Mouse (Mus musculus) heart, embryonic 16.5 days (tissue): ENCODE measurements around the gene Armc7. TPM values are rescaled to one million over a fixed set of nuclear protein-coding genes. Genes with fewer than 3 reads are reported as not detected.
A peak's percentile ranks its signal among the peaks of the same experiment; 100 is the strongest.
"Not testable (repeated sequence)": the region's sequence is repeated elsewhere in the genome, so short reads cannot be mapped to it uniquely, and the experiment has no call there.

ENCODE experiments used
- ATAC-seq: fragments of 200-750 bp; cut with Nextera tagmentation; replicated peaks from 2 replicates; pipeline ENCODE4 v1.8.0; 2017; ENCODE audit warnings: moderate number of reproducible peaks; ENCODE audit not compliant: insufficient read depth, low FRiP score; ENCODE audit errors: extremely low read depth
- H3K27ac ChIP-seq: fragments of 300-500 bp; sonication (generic); 2 replicates; pipeline ENCODE4 v1.5.1; 2014; ENCODE audit warnings: mild to moderate bottlenecking, low read length, control low read depth, moderate library complexity
- H3K27me3 ChIP-seq: fragments of 300-500 bp; sonication (generic); 2 replicates; pipeline ENCODE4 v1.6.1; 2014; ENCODE audit warnings: low read length, mixed read lengths; ENCODE audit not compliant: control insufficient read depth, insufficient read depth
- H3K36me3 ChIP-seq: fragments of 300-500 bp; sonication (generic); 2 replicates; pipeline ENCODE4 v1.6.1; 2014; ENCODE audit not compliant: control insufficient read depth, insufficient read depth
- H3K4me1 ChIP-seq: fragments of 300-500 bp; sonication (generic); 2 replicates; pipeline ENCODE4 v1.6.1; 2014; ENCODE audit warnings: low read length, mixed read lengths; ENCODE audit not compliant: control insufficient read depth, insufficient read depth
- H3K4me2 ChIP-seq: fragments of 300-500 bp; sonication (generic); 2 replicates; pipeline ENCODE4 v1.6.1; 2014; ENCODE audit warnings: low read depth, mild to moderate bottlenecking, control low read depth, low read length
- H3K4me3 ChIP-seq: fragments of 300-500 bp; sonication (generic); 2 replicates; pipeline ENCODE4 v1.5.1; 2014; ENCODE audit warnings: mild to moderate bottlenecking, control low read depth, low read length
- H3K9ac ChIP-seq: fragments of 300-500 bp; sonication (generic); 2 replicates; pipeline ENCODE4 v1.6.1; 2014; ENCODE audit warnings: low read length, control low read depth
- H3K9me3 ChIP-seq: fragments of 300-500 bp; sonication (generic); replicated peaks from 2 replicates; pipeline ENCODE4 v1.6.1; 2016; ENCODE audit warnings: low read length; ENCODE audit not compliant: control insufficient read depth
- WGBS: fragments of 180-500 bp; shearing (Covaris S2); extraction: QIAGEN DNeasy Blood & Tissue Kit; methylation state at CpG from one replicate; pipeline ENCODE4 v1.1.7; 2014; 5-methylcytosine and 5-hydroxymethylcytosine counted together
- polyA plus RNA-seq: library from polyadenylated mRNA; unstranded; fragments of >200 nt; fragmentation: Nextera tagmentation; extraction: Ambion mirVana; gene quantifications from 2 replicates; pipeline ENCODE4 v1.2.1, GENCODE M21; 2015

Armc7 gene
- polyA plus RNA-seq, 1 experiment from 2014 or later = 6.2 TPM

- ATAC-seq = peak; percentile 81
- H3K4me2 ChIP-seq = no peak overlapping the region
- peaks cover 17% of the 10 kb centered on the region for H3K4me1 ChIP-seq
- H3K27ac ChIP-seq = peak overlapping the region; percentile 91
- H3K9ac ChIP-seq = peak overlapping the region; percentile 52; the same call in 1 of the 2 replicates
- WGBS = 68% methylated on average over 2 of the region's 2 CpGs
- H3K36me3 ChIP-seq = peaks cover 12% of the 10 kb centered on the region; the same call in 1 of the 2 replicates
- H3K4me3 ChIP-seq = no peak overlapping the region
- no peaks in the 10 kb centered on the region for H3K9me3 ChIP-seq
- H3K27me3 ChIP-seq = no peaks in the 10 kb centered on the region
Measured at GRCm38 (mm10) chr11:115520218-115520617, 44.8 kb downstream of the Armc7 start.

DNA sequence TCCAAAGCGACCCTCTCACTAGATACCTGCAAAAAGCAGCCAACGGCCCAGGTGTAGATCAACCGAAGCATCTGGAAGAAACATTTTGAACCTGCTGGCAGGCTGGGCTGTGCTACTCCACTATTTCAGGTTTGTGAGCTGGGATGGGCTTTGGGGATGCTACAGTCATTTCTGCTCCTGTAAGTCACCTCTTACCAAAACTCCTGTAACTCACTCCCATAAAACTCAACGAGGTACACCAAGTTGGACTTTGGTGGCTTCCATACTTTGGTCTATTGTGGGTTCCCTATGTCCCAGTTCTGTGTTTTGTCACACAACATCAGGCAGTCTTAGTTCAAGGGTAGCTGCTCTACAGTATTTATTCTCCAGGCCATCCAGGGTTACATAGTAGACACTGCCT lies 45.6 kb downstream of the Armc7 start:
- no peak overlapping the region for H3K4me2 ChIP-seq
- no peak overlapping the region for H3K4me3 ChIP-seq
- 81% methylated on average over 4 of the region's 4 CpGs for WGBS
- no peak overlapping the region for H3K9ac ChIP-seq
- H3K27ac ChIP-seq = peak overlapping the region; percentile 91
- peaks cover 21% of the 10 kb centered on the region for H3K36me3 ChIP-seq
- no peak for ATAC-seq
- no peaks in the 10 kb centered on the region for H3K27me3 ChIP-seq
- H3K4me1 ChIP-seq = peaks cover 17% of the 10 kb centered on the region
- no peaks in the 10 kb centered on the region for H3K9me3 ChIP-seq

DNA sequence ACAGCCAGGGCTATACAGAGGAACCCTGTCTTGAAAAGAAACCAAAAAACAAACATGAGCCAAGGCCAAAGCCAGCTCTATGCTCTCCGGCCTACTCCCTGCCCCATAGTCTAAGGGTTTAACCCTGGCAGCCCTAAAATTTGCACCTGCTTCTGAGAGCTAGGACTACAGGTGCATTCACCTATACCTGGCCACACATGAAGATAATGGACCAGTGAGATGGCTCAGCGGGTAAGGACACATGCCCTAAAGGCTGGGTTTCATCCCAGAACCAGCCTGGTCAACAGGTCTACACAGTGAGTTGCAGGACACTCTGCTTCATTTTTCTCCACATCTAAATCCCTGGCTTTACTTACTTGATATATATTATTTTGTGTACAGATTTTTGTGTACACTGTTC lies 46.8 kb downstream of the Armc7 start:
- H3K4me1 ChIP-seq = peaks cover 14% of the 10 kb centered on the region
- H3K9me3 ChIP-seq = no peaks in the 10 kb centered on the region
- no peak overlapping the region for H3K4me2 ChIP-seq
- H3K4me3 ChIP-seq = no peak overlapping the region
- H3K27ac ChIP-seq = no peak overlapping the region
- ATAC-seq = no peak
- no peaks in the 10 kb centered on the region for H3K27me3 ChIP-seq
- H3K36me3 ChIP-seq = peaks cover 30% of the 10 kb centered on the region
- no peak overlapping the region for H3K9ac ChIP-seq
- WGBS = 89% methylated on average over 2 of the region's 2 CpGs

DNA sequence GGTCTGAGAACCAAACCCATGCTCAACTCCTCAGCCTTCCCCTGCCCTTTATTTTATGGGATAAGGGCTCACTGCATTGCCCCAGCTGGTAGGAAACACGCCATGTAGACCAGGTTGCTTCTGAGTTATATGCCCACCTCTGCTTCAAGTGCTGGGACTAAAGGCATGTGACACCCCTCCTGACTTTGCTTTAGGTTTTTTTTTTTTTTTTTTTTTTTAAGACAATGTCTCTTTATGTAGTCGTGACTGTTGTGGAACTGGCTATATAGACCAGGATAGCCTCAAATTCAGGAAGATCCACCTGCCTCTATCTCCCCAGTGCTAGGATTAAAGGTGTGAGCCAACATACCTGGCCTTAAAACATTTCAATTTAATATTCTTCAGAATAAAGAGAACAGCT lies 47.2 kb downstream of the Armc7 start:
- H3K9me3 ChIP-seq = no peaks in the 10 kb centered on the region
- no peak overlapping the region for H3K27ac ChIP-seq
- H3K4me1 ChIP-seq = peaks cover 14% of the 10 kb centered on the region
- H3K27me3 ChIP-seq = no peaks in the 10 kb centered on the region
- no peak overlapping the region for H3K4me3 ChIP-seq
- H3K9ac ChIP-seq = no peak overlapping the region
- ATAC-seq = no peak
- WGBS = 75% methylated on average over 2 of the region's 2 CpGs
- peaks cover 30% of the 10 kb centered on the region for H3K36me3 ChIP-seq
- no peak overlapping the region for H3K4me2 ChIP-seq

GRCm38 (mm10) chr11:115526446-115526845 lies 51.0 kb downstream of the Armc7 start:
- H3K36me3 ChIP-seq = peaks cover 48% of the 10 kb centered on the region
- not testable (repeated sequence) for H3K27me3 ChIP-seq, H3K4me3 ChIP-seq, H3K4me2 ChIP-seq, H3K4me1 ChIP-seq, H3K9ac ChIP-seq, ATAC-seq, H3K9me3 ChIP-seq, H3K27ac ChIP-seq
- 78% methylated on average over 3 of the region's 3 CpGs for WGBS

DNA sequence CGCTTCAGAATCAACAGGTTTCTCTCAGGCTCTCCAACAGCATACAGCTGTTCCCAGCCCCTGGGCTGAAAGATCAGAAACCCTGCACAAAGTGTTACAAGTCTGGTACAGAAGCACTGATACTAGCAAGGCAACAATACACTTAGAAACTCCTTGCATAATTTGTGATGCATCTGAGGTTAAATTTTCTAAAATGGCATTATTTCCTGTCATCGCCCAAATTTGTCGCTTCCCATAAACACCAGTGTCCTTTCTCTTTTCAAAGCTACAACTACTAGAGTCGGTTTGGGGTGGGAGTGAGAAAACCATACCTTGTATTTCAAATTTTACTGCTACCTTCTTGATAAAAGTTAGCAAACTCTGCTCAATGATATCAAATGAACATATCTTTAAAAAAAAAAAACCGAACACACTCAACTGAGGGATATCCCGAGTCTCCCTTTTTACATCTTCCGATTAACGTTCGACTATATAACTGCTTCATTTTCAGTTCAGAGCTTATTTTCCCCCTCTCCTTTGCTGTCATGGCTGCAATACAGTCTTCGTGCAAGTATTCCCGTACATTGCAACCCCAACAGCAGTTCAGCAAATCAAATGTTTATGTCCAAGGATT lies 59.4 kb downstream of the Armc7 start:
- Histone ChIP-seq H3K27me3 (no peaks in the 10 kb centered on the region), H3K27ac (peak overlapping the region; percentile 100), H3K4me2 (peak overlapping the region; percentile 76), H3K4me1 (peaks cover 9% of the 10 kb centered on the region), H3K9me3 (no peaks in the 10 kb centered on the region), H3K36me3 (peaks cover 27% of the 10 kb centered on the region), H3K9ac (peak overlapping the region; percentile 98), H3K4me3 (peak overlapping the region; percentile 92)
- WGBS = 3% methylated on average over 11 of the region's 11 CpGs
- ATAC-seq = no peak

DNA sequence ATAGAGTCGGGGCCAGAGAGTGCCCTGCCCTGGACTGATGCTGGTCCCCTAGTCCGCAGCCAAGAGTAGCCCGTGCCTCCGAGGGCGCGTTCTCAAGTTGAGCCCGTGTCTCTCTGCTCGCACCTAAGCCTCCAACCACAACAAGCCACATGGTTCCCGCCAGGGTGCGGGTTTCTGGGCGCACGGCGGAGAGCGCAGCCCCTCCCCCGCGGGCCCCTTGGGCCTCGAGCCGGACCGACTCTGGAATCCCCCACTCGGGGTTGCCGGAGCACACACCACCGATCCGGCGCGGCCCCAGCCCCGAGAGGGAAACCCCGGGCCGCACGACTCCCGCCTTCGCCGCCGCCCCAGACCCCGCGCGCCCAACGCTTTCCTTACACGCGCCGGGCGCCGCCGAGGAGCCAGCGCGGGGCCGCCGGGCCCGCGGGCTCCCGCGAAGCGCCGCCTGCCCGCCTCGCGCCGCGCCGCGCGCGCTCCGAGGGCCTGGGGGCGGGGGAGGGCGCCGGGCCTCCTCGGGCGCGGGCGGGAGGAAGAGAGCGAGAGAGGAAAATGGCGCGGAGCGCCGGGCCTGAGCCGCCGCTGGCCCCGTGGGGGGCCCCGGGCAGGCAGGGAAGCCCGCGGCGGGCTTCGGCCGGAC lies 60.1 kb downstream of the Armc7 start:
- Histone ChIP-seq H3K9ac (peak overlapping the region; percentile 98), H3K9me3 (no peaks in the 10 kb centered on the region), H3K4me2 (peak overlapping the region; percentile 76), H3K27ac (peak overlapping the region; percentile 100), H3K36me3 (peaks cover 23% of the 10 kb centered on the region), H3K4me1 (peaks cover 9% of the 10 kb centered on the region), H3K4me3 (peak overlapping the region; percentile 92), H3K27me3 (no peaks in the 10 kb centered on the region)
- ATAC-seq = peak; percentile 79
- under 1% methylated on average over 77 of the region's 84 CpGs for WGBS

DNA sequence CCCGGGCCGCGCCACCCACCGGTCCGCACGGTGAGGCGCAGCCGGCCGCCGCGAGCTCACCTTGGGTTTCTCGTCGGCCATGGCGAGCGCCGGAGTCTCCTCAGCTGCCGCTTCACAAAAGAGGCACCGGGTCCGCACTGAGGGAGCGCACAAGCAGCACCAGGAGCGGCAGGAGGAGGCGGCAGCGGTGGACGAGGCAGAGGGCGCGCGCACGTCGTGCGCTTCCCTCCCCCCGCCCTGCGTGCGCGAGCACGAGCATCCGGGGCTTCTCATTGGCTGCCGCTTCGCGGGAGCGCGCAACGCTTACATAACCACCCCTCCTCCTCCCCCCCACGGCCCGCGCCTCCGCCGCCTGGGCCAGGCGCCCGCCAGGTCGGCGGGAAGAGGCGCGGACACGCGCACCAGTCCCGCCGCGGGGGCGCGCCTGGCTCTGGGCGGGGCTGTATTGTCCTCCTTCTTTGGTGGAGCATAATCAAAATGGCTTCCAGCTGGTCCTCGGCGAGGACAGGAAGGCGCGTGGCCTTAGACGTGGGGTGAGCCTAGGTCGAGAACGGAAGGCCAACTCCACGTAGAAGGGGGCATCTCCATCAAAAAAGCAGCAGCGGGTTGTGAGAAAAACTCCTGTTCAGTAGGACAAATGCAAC lies 60.7 kb downstream of the Armc7 start, which contains the start of gene Sumo2:
TSS of gene Sumo2 (minus strand) at position 239 of the 644 bp plus-strand sequence.
- WGBS = 2% methylated on average over 53 of the region's 70 CpGs

More for the DNA sequence above, 60.7 kb downstream of the Armc7 start, which contains the start of gene Sumo2:
- peaks cover 21% of the 10 kb centered on the region for H3K36me3 ChIP-seq
- peak within 1 kb of the TSS; percentile 100 for H3K27ac ChIP-seq
- peak within 1 kb of the TSS; percentile 98 for H3K9ac ChIP-seq
- peaks cover 9% of the 10 kb centered on the region for H3K4me1 ChIP-seq
- H3K9me3 ChIP-seq = no peaks in the 10 kb centered on the region
- no peaks in the 10 kb centered on the region for H3K27me3 ChIP-seq
- peak within 1 kb of the TSS; percentile 92 for H3K4me3 ChIP-seq
- peak; percentile 90 for ATAC-seq
- H3K4me2 ChIP-seq = peak within 1 kb of the TSS; percentile 76
